Mouse (Mus musculus) splenic B cell, adult 2 months (primary cell): ENCODE data around the gene Smarcc2.

Source experiments
- DNase-seq: peaks from one replicate; pipeline ENCODE4 v3.0.0-alpha.2; 2011; ENCODE audit warnings: low read depth, low spot score
- H3K27me3 ChIP-seq: 2 replicates; pipeline ENCODE4 v1.6.1; 2012; ENCODE audit warnings: mild to moderate bottlenecking, low read length, moderate library complexity, mixed read lengths; ENCODE audit not compliant: control insufficient read depth, poor library complexity, insufficient read depth, severe bottlenecking
- H3K36me3 ChIP-seq: 2 replicates; pipeline ENCODE4 v1.6.1; 2012; ENCODE audit warnings: mild to moderate bottlenecking, low read length, moderate library complexity, mixed read lengths; ENCODE audit not compliant: control insufficient read depth, poor library complexity, insufficient read depth, severe bottlenecking

Gene Smarcc2

GRCm38 (mm10) chr10:128508260-128508659 lies 49.2 kb downstream of the Smarcc2 start:
- Histone ChIP-seq H3K27me3 (no peaks in the 10 kb centered on the region), H3K36me3 (peaks cover 16% of the 10 kb centered on the region)
- DNase-seq: no peak

- Histone ChIP-seq H3K27me3 (no peaks in the 10 kb centered on the region), H3K36me3 (peaks cover 18% of the 10 kb centered on the region)
- DNase-seq: no peak
Measured at GRCm38 (mm10) chr10:128509203-128509602, 50.2 kb downstream of the Smarcc2 start.

DNA sequence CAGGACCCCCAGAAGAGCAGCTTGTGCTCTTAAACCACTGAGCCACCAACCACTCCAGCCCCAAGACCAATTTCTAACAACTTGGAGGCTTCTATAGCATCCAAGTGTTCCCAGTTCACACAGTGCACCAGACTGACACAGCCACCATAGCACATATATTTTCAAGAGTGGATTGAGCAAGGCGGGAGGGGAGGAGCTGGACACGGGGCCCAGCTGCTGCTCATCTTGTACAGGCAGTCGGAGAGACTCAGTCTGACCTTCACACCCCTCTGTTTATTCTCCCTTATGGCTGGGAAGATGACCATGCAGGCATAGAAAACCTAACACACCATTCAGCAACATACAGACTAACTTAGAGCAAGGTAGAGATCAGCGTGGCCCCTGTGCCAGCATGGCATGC lies 50.8 kb downstream of the Smarcc2 start:
- no peak for DNase-seq
- H3K36me3 ChIP-seq: peaks cover 18% of the 10 kb centered on the region
- no peaks in the 10 kb centered on the region for H3K27me3 ChIP-seq

DNA sequence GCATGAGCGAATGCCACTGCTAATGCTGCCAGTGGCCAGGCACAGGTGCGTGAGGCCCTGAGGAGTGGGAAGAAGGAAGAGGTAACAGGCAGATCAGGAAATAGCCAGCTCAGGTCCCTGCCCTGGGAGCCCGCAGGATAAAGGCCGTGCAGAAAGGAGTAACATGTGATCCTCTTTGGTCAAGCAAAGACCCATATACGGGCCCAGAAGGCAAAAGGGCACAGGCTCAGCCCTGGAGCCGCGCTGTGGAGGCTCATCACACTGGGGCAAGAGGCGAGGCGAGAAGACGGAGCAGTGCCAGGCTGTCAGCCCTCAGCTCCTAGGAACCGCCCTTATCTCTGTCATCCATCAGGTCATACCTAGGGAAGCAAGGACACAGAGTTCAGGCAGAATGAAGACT lies 51.3 kb downstream of the Smarcc2 start:
- no peak for DNase-seq
- Histone ChIP-seq H3K36me3 (peaks cover 18% of the 10 kb centered on the region), H3K27me3 (no peaks in the 10 kb centered on the region)

DNA sequence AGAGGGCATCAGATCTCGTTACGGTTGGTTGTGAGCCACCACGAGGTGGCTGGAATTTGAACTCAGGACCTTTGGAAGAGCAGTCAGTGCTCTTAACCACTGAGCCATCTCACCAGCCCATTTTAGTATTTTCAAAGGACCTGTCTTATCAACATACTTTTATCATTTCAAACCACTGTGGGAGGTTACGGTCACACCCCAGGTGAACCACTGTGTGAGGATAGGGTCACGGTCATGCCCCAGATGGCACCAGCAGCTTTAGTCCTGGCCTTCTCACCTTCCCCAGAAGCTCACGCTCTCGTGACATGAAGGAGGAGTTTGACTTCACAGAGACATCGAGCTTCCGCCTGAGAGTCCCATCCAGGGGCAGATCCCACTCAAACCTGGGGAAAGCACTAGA lies 52.1 kb downstream of the Smarcc2 start:
- DNase-seq: no peak
- Histone ChIP-seq H3K36me3 (peaks cover 21% of the 10 kb centered on the region), H3K27me3 (no peaks in the 10 kb centered on the region)

GRCm38 (mm10) chr10:128511761-128512160 lies 52.7 kb downstream of the Smarcc2 start:
- peaks cover 25% of the 10 kb centered on the region for H3K36me3 ChIP-seq
- H3K27me3 ChIP-seq: no peaks in the 10 kb centered on the region
- DNase-seq: no peak

GRCm38 (mm10) chr10:128515044-128515443 lies 56.0 kb downstream of the Smarcc2 start:
- Histone ChIP-seq H3K27me3 (no peaks in the 10 kb centered on the region), H3K36me3 (peaks cover 27% of the 10 kb centered on the region)
- no peak for DNase-seq

- H3K36me3 ChIP-seq: peaks cover 31% of the 10 kb centered on the region
- no peaks in the 10 kb centered on the region for H3K27me3 ChIP-seq
Measured at GRCm38 (mm10) chr10:128516029-128516428, 57.0 kb downstream of the Smarcc2 start.

DNA sequence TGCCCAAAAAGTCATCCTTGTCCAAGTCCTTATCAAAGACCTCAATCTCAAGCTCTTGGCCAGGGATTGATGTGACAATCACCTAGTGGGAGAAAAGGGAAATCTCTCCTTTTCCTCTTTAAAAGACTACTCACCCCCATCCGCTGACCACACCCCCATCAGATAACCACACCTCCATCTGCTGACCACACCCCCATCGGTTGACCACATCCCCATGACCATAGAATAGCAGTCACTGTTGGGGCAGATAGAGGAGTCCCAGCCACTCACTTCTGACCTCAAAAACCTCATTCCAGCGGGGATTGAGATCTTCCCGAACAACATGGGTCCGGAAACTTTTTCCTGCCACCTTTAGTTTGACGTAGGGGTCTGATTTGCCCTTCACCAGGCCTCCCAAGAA lies 57.6 kb downstream of the Smarcc2 start:
- no peak for DNase-seq

More at GRCm38 (mm10) chr10:128516029-128516428, 57.0 kb downstream of the Smarcc2 start:
- DNase-seq: no peak

DNA sequence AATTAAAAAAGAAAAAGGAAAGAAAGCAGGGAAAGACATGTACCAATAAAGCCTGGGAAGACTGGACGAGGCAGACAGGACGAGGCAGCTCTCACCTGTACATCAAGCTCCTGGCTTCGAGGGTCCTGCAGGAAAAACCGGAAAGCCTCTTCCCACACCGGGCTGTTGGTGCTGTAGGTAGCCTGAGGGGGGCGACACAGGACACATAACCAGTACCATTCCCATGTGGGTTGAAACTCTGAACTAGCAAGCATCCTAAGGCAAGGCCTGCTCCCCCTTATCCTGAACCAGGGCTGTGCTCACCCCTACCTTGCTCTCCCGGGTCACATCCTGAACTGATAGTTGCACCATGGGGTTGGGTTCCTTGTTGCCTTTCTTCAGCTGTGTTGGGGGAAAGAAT lies 59.8 kb downstream of the Smarcc2 start:
- peak; percentile 59 for DNase-seq

More for the DNA sequence above, 57.6 kb downstream of the Smarcc2 start:
- Histone ChIP-seq H3K36me3 (peaks cover 25% of the 10 kb centered on the region), H3K27me3 (no peaks in the 10 kb centered on the region)

GRCm38 (mm10) chr10:128520591-128520990 lies 61.5 kb downstream of the Smarcc2 start:
- DNase-seq: no peak
- peaks cover 21% of the 10 kb centered on the region for H3K36me3 ChIP-seq
- no peaks in the 10 kb centered on the region for H3K27me3 ChIP-seq

More for the DNA sequence above, 59.8 kb downstream of the Smarcc2 start:
- no peaks in the 10 kb centered on the region for H3K27me3 ChIP-seq
- H3K36me3 ChIP-seq: peaks cover 23% of the 10 kb centered on the region

DNA sequence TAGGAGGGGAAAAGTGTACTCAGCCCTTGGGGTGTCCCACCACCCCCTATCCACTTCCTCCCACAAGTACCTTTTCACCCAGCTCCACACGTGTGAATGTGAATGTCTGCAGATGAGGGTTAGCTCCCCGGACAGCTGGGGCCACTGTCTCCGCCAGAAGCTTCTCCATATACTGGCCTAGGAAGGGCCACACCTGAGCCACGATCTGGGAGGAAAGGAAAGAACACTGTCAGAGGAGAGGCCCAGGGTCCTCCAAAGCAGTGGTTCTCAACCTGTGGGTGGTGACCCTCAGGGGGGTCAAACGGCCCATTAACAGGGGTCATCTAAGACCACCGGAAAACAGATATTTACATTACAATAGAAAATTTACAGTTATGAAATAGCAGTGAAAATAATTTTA lies 63.3 kb downstream of the Smarcc2 start:
- H3K27me3 ChIP-seq: no peaks in the 10 kb centered on the region
- H3K36me3 ChIP-seq: peaks cover 15% of the 10 kb centered on the region
- DNase-seq: no peak

GRCm38 (mm10) chr10:128524111-128524731 lies 65.2 kb downstream of the Smarcc2 start:
- Histone ChIP-seq H3K27me3 (no peaks in the 10 kb centered on the region), H3K36me3 (peaks cover 15% of the 10 kb centered on the region)
- peak; percentile 43 for DNase-seq

GRCm38 (mm10) chr10:128524732-128525662 lies 65.9 kb downstream of the Smarcc2 start:
- peaks cover 12% of the 10 kb centered on the region for H3K36me3 ChIP-seq
- H3K27me3 ChIP-seq: no peaks in the 10 kb centered on the region
- DNase-seq: peak; percentile 82

- H3K36me3 ChIP-seq: peaks cover 4% of the 10 kb centered on the region
- H3K27me3 ChIP-seq: no peaks in the 10 kb centered on the region
- peak; percentile 97 for DNase-seq
Measured at GRCm38 (mm10) chr10:128525671-128526308, 66.7 kb downstream of the Smarcc2 start, which contains the start of gene Esyt1. TSS of gene Esyt1 (minus strand) at chr10:128525871.
